Mouse (Mus musculus) kidney, adult 2 months (tissue): ENCODE measurements at regions not wholly inside any gene's neighbourhood (a gene's known extent, or its start where the extent isn't known, plus 50 kb on each side); places are given as distances from the start of the nearest gene placed in this dataset.

Source experiments
- CTCF ChIP-seq: fragments of 200-500 bp; conservative IDR thresholded peaks from 2 replicates; pipeline ENCODE4 v1.5.1; 2011; ENCODE audit warnings: low read depth, mild to moderate bottlenecking, control low read depth, low read length, moderate library complexity, mixed read lengths; ENCODE audit not compliant: insufficient read depth, insufficient read length
- POLR2A ChIP-seq: fragments of 200-500 bp; IDR thresholded peaks from one replicate; pipeline ENCODE4 v1.6.1; 2011; ENCODE audit warnings: low read depth, low read length, control low read depth

GRCm38 (mm10) chr6:100475341-100475955 is 188.2 kb upstream of the Rybp start:
- TF ChIP-seq CTCF (no peak), POLR2A (no peak)
